Mouse (Mus musculus): ENCODE measurements around the gene D630023F18Rik. TPM values are rescaled to one million over a fixed set of nuclear protein-coding genes. Genes with fewer than 3 reads are reported as not detected.

D630023F18Rik gene
- total and polyA plus RNA-seq, 3 experiments, result not detected

DNA sequence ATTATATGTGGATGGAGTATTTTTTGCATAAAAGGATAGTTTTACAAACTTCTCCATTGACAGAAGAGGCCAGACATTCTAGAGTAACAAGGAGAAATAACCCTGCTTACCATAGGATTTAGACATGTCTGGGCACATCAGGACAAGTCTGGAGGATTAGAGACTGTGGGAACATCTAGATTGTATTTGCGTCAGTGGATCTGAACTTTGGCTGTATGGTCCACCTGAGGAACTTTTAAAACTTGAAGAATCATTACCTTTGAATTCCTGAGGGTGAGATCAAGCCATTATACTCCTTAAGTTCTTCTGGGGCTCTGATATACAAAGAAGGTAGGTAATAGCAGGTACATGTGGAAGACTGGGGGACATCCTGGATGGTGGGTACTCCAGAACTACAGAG, 8.7 kb upstream of the D630023F18Rik start:
- no peaks in the 10 kb centered on the region for H3K36me3 ChIP-seq (ENCODE audit: control insufficient read depth in 1 of 2, insufficient read depth in 2 of 2, low read length in 2 of 2)
- no peak overlapping the region for H3K4me3 ChIP-seq (ENCODE audit: control insufficient read depth in 1 of 2, insufficient read depth in 1 of 2, low read depth in 2 of 2, low read length in 2 of 2)
- no peak for DNase-seq (ENCODE audit: low read depth, low spot score)
- TF ChIP-seq RCOR1 (IDR thresholded peaks at IDR 0.05; ENCODE audit: low read depth, low read length) (no peak), USF1 (IDR thresholded peaks at IDR 0.05; ENCODE audit: low read depth, low read length) (no peak), MYB (IDR thresholded peaks at IDR 0.05; ENCODE audit: low read depth, low read length) (no peak), ETS1 (IDR thresholded peaks at IDR 0.05; ENCODE audit: low read depth, low read length) (no peak), SMC3 (IDR thresholded peaks at IDR 0.05; ENCODE audit: low read depth, low read length) (no peak), ELF1 (IDR thresholded peaks at IDR 0.05; ENCODE audit: low read depth, low read length) (no peak), MAZ (IDR thresholded peaks at IDR 0.05; ENCODE audit: low read depth, low read length) (no peak), CHD1 (IDR thresholded peaks at IDR 0.05; ENCODE audit: low read depth, low read length) (no peak), MYC (IDR thresholded peaks at IDR 0.05; ENCODE audit: low read depth, low read length) (no peak), POLR2AphosphoS5 (IDR thresholded peaks at IDR 0.05; ENCODE audit: borderline replicate concordance, low read depth, low read length) (no peak), TBP (IDR thresholded peaks at IDR 0.05; ENCODE audit: low read depth, low read length) (no peak), MXI1 (IDR thresholded peaks at IDR 0.05; ENCODE audit: low read depth, low read length) (no peak), MAX (IDR thresholded peaks at IDR 0.05; ENCODE audit: low read length) (no peak), TCF12 (IDR thresholded peaks at IDR 0.05; ENCODE audit: low read depth, low read length) (no peak), JUND (IDR thresholded peaks at IDR 0.05; ENCODE audit: low read depth, low read length) (no peak), GABPA (IDR thresholded peaks at IDR 0.05; ENCODE audit: low read depth, low read length) (no peak), GATA1 (IDR thresholded peaks at IDR 0.05; ENCODE audit: low read depth, low read length) (no peak), USF2 (IDR thresholded peaks at IDR 0.05; ENCODE audit: borderline replicate concordance in 1 of 2, insufficient read depth in 1 of 2, low read depth in 1 of 2, low read length in 2 of 2) (no peak), CTCF (IDR thresholded peaks at IDR 0.05 in 2 of 3, conservative IDR thresholded peaks at IDR 0.05 in 1 of 3; ENCODE audit: control insufficient read depth in 1 of 3, insufficient read depth in 1 of 3, low read depth in 2 of 3, low read length in 3 of 3, poor library complexity in 1 of 3, severe bottlenecking in 1 of 3) (no peak)
- H3K9me3 ChIP-seq (replicated peaks; ENCODE audit: insufficient read depth, low read length), result no peaks in the 10 kb centered on the region
- no peaks in the 10 kb centered on the region for H3K79me2 ChIP-seq (ENCODE audit: control insufficient read depth, insufficient read depth, low read length, poor library complexity)
- no peaks in the 10 kb centered on the region for H3K4me1 ChIP-seq (ENCODE audit: control insufficient read depth in 1 of 2, insufficient read depth in 2 of 2, low read length in 2 of 2)
- H3K9ac ChIP-seq (ENCODE audit: control insufficient read depth, low read depth, low read length, poor library complexity, severe bottlenecking), result no peak overlapping the region
- H3K27ac ChIP-seq (ENCODE audit: control insufficient read depth, low read depth, low read length), result no peak overlapping the region
- no peaks in the 10 kb centered on the region for H3K27me3 ChIP-seq (ENCODE audit: control insufficient read depth in 1 of 2, insufficient read depth in 2 of 2, low read length in 2 of 2)

DNA sequence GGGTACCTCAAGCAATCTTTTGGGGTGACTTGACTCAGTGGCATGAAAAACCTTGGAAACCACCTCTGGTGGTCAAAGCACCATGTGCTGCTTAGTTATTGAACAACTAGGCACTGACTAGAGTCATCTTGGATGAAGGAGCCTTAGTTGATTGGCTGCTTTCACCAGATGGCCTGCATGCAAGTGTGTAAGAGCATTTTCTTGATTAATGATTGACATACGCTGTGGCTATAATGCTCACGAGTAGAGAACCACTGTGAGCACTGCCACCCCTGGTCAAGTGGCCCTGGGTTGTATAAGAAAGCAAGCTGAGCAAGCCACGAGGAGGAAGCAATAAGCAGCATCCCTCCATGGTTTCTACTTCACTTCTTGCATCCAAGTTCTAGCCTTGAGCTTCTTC, 7.2 kb upstream of the D630023F18Rik start:
- Histone ChIP-seq H3K36me3 (ENCODE audit: control insufficient read depth in 1 of 2, insufficient read depth in 2 of 2, low read length in 2 of 2) (no peaks in the 10 kb centered on the region), H3K4me3 (ENCODE audit: control insufficient read depth in 1 of 2, insufficient read depth in 1 of 2, low read depth in 2 of 2, low read length in 2 of 2) (no peak overlapping the region), H3K27me3 (ENCODE audit: control insufficient read depth in 1 of 2, insufficient read depth in 2 of 2, low read length in 2 of 2) (no peaks in the 10 kb centered on the region), H3K27ac (ENCODE audit: control insufficient read depth, low read depth, low read length) (no peak overlapping the region), H3K4me1 (ENCODE audit: control insufficient read depth in 1 of 2, insufficient read depth in 2 of 2, low read length in 2 of 2) (no peaks in the 10 kb centered on the region), H3K79me2 (ENCODE audit: control insufficient read depth, insufficient read depth, low read length, poor library complexity) (no peaks in the 10 kb centered on the region), H3K9me3 (replicated peaks; ENCODE audit: insufficient read depth, low read length) (no peaks in the 10 kb centered on the region), H3K9ac (ENCODE audit: control insufficient read depth, low read depth, low read length, poor library complexity, severe bottlenecking) (no peak overlapping the region)
- TF ChIP-seq RAD21 (IDR thresholded peaks at IDR 0.05; ENCODE audit: low read depth, low read length) (no peak), KAT2A (conservative IDR thresholded peaks at IDR 0.05; ENCODE audit: low read depth, low read length) (no peak), GABPA (IDR thresholded peaks at IDR 0.05; ENCODE audit: low read depth, low read length) (no peak), TAL1 (IDR thresholded peaks at IDR 0.05; ENCODE audit: low read length) (no peak), ZKSCAN1 (IDR thresholded peaks at IDR 0.05; ENCODE audit: low read depth, low read length) (no peak), SIN3A (IDR thresholded peaks at IDR 0.05; ENCODE audit: low read length) (no peak), CHD1 (IDR thresholded peaks at IDR 0.05; ENCODE audit: low read depth, low read length) (no peak), MAX (IDR thresholded peaks at IDR 0.05; ENCODE audit: low read length) (no peak), ZC3H11A (IDR thresholded peaks at IDR 0.05; ENCODE audit: low read depth, low read length) (no peak), ZNF384 (IDR thresholded peaks at IDR 0.05; ENCODE audit: low read depth, low read length) (no peak), CTCF (IDR thresholded peaks at IDR 0.05 in 2 of 3, conservative IDR thresholded peaks at IDR 0.05 in 1 of 3; ENCODE audit: control insufficient read depth in 1 of 3, insufficient read depth in 1 of 3, low read depth in 2 of 3, low read length in 3 of 3, poor library complexity in 1 of 3, severe bottlenecking in 1 of 3) (no peak), MAZ (IDR thresholded peaks at IDR 0.05; ENCODE audit: low read depth, low read length) (no peak), MXI1 (IDR thresholded peaks at IDR 0.05; ENCODE audit: low read depth, low read length) (no peak), UBTF (IDR thresholded peaks at IDR 0.05; ENCODE audit: borderline replicate concordance, insufficient read depth, low read depth, low read length) (no peak), TCF12 (IDR thresholded peaks at IDR 0.05; ENCODE audit: low read depth, low read length) (no peak), POLR2AphosphoS2 (IDR thresholded peaks at IDR 0.05; ENCODE audit: low read length) (no peak)
- no peak for DNase-seq (ENCODE audit: low read depth, low spot score)
